Mouse (Mus musculus) stomach, embryonic 14.5 days (tissue): ENCODE measurements at regions not wholly inside any gene's neighbourhood (a gene's known extent, or its start where the extent isn't known, plus 50 kb on each side); places are given as distances from the start of the nearest gene placed in this dataset.

Experiments used
- ATAC-seq: fragments of 200-750 bp; cut with Nextera tagmentation; 2 replicates; pipeline ENCODE4 v1.8.0; 2017; ENCODE audit warnings: low read depth, moderate TSS enrichment; ENCODE audit not compliant: insufficient number of reproducible peaks, insufficient read depth, low FRiP score
- H3K27ac ChIP-seq: fragments of 300-500 bp; sonication (generic); 2 replicates; pipeline ENCODE4 v1.5.1; 2014; ENCODE audit warnings: mild to moderate bottlenecking, low read length, moderate library complexity, mixed read lengths
- H3K27me3 ChIP-seq: fragments of 300-500 bp; sonication (generic); 2 replicates; pipeline ENCODE4 v1.6.1; 2014; ENCODE audit warnings: low read length, control low read depth, mixed read lengths; ENCODE audit not compliant: control insufficient read depth, insufficient read depth
- H3K36me3 ChIP-seq: fragments of 300-500 bp; sonication (generic); 2 replicates; pipeline ENCODE4 v1.6.1; 2014; ENCODE audit warnings: mild to moderate bottlenecking, control low read depth, low read length, moderate library complexity, mixed read lengths; ENCODE audit not compliant: control insufficient read depth, insufficient read depth
- H3K4me1 ChIP-seq: fragments of 300-500 bp; sonication (generic); 2 replicates; pipeline ENCODE4 v1.6.1; 2014; ENCODE audit warnings: low read length, control low read depth, mixed read lengths; ENCODE audit not compliant: control insufficient read depth, insufficient read depth
- H3K4me2 ChIP-seq: fragments of 300-500 bp; sonication (generic); replicated peaks from 2 replicates; pipeline ENCODE4 v1.6.1; 2014; ENCODE audit warnings: low read depth, low read length, control low read depth
- H3K4me3 ChIP-seq: fragments of 300-500 bp; sonication (generic); 2 replicates; pipeline ENCODE4 v1.5.1; 2014; ENCODE audit warnings: low read depth, low read length, control low read depth
- H3K9ac ChIP-seq: fragments of 300-500 bp; sonication (generic); replicated peaks from 2 replicates; pipeline ENCODE4 v1.6.1; 2014; ENCODE audit warnings: low read depth, mild to moderate bottlenecking, control low read depth, low read length, moderate library complexity, mixed read lengths
- H3K9me3 ChIP-seq: fragments of 300-500 bp; sonication (generic); 2 replicates; pipeline ENCODE4 v1.6.1; 2016; ENCODE audit warnings: low read depth, low read length, control low read depth; ENCODE audit not compliant: control insufficient read depth
- WGBS: fragments of 180-500 bp; shearing (Covaris S2); extraction: QIAGEN DNeasy Blood & Tissue Kit; methylation state at CpG from one replicate; pipeline ENCODE4 v1.1.7; 2014; 5-methylcytosine and 5-hydroxymethylcytosine counted together

GRCm38 (mm10) chr7:70729896-70730295 is 363.4 kb upstream of the Nr2f2 start:
- WGBS: 65% methylated on average over 8 of the region's 8 CpGs
- ATAC-seq: no peak

GRCm38 (mm10) chr7:70718149-70718765 is 351.7 kb upstream of the Nr2f2 start:
- no peak overlapping the region for H3K4me2 ChIP-seq
- H3K27ac ChIP-seq: no peak overlapping the region
- no peaks in the 10 kb centered on the region for H3K9me3 ChIP-seq
- H3K36me3 ChIP-seq: no peaks in the 10 kb centered on the region
- no peak overlapping the region for H3K4me3 ChIP-seq
- no peak overlapping the region for H3K9ac ChIP-seq
- no peaks in the 10 kb centered on the region for H3K4me1 ChIP-seq
- H3K27me3 ChIP-seq: no peaks in the 10 kb centered on the region
- no peak for ATAC-seq
- WGBS: 66% methylated on average over 18 of the region's 18 CpGs

More at GRCm38 (mm10) chr7:70729896-70730295, 363.4 kb upstream of the Nr2f2 start:
- no peak overlapping the region for H3K9ac ChIP-seq
- no peaks in the 10 kb centered on the region for H3K36me3 ChIP-seq
- H3K27me3 ChIP-seq: no peaks in the 10 kb centered on the region
- no peaks in the 10 kb centered on the region for H3K4me1 ChIP-seq
- no peak overlapping the region for H3K27ac ChIP-seq
- H3K4me3 ChIP-seq: no peak overlapping the region
- H3K4me2 ChIP-seq: no peak overlapping the region
- no peaks in the 10 kb centered on the region for H3K9me3 ChIP-seq

GRCm38 (mm10) chr7:70717608-70718007 is 351.1 kb upstream of the Nr2f2 start:
- Histone ChIP-seq H3K4me2 (no peak overlapping the region), H3K36me3 (no peaks in the 10 kb centered on the region), H3K4me3 (no peak overlapping the region), H3K27ac (no peak overlapping the region), H3K9me3 (no peaks in the 10 kb centered on the region), H3K9ac (no peak overlapping the region), H3K27me3 (no peaks in the 10 kb centered on the region), H3K4me1 (no peaks in the 10 kb centered on the region)
- ATAC-seq: no peak
- 89% methylated on average over 3 of the region's 3 CpGs for WGBS

- ATAC-seq: no peak
- no peaks in the 10 kb centered on the region for H3K9me3 ChIP-seq
- no peak overlapping the region for H3K4me3 ChIP-seq
- no peaks in the 10 kb centered on the region for H3K27me3 ChIP-seq
- no peaks in the 10 kb centered on the region for H3K36me3 ChIP-seq
- no peak overlapping the region for H3K4me2 ChIP-seq
- H3K9ac ChIP-seq: no peak overlapping the region
- no peaks in the 10 kb centered on the region for H3K4me1 ChIP-seq
- H3K27ac ChIP-seq: no peak overlapping the region
- WGBS: 52% methylated on average over 4 of the region's 4 CpGs
Observed at GRCm38 (mm10) chr7:70716811-70717458, 350.4 kb upstream of the Nr2f2 start.

DNA sequence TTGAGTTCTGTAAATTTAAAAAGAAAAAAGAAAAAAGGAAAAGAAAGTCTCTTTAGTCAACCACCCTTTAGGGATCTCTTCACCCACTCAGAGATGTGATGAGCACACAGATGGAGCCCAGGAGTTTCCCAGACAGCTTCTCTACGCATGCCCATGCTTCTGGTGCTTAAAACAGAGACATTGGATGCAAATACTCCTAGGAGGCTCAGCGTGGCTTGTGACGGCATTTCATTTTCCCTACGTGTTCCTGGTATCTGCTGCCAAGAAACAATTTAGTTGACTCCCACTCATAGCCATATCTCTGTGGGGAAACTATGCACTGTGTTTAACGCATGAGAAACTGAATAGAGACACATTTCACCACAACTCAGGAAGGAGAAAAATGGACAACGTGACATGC is 345.6 kb upstream of the Nr2f2 start:
- Histone ChIP-seq H3K9ac (no peak overlapping the region), H3K27me3 (no peaks in the 10 kb centered on the region), H3K9me3 (no peaks in the 10 kb centered on the region), H3K4me1 (no peaks in the 10 kb centered on the region), H3K4me3 (no peak overlapping the region), H3K36me3 (no peaks in the 10 kb centered on the region), H3K27ac (no peak overlapping the region), H3K4me2 (no peak overlapping the region)
- ATAC-seq: no peak
- WGBS: 61% methylated on average over 6 of the region's 6 CpGs

DNA sequence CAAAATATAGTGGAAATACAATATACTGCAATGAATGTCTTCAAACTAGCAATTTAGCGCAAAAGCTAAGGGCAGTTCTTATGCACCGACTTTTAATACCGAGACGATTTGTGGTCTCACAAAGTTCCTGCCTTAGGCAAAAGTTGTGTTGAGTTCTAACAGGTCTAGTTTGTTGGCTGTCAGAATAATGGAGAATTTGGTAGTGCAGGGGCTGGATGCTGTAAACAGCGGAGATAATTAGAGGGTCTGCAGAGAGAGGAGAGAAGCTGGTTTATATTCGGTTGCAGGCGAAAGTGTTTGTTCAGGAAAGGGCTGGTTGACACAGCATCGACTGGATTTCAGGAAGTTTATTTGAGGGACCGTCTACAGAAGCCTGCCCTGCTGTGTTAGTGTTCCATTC is 339.7 kb upstream of the Nr2f2 start:
- H3K27ac ChIP-seq: no peak overlapping the region
- 61% methylated on average over 9 of the region's 9 CpGs for WGBS
- no peak overlapping the region for H3K9ac ChIP-seq
- H3K4me1 ChIP-seq: no peaks in the 10 kb centered on the region
- H3K4me2 ChIP-seq: no peak overlapping the region
- no peaks in the 10 kb centered on the region for H3K36me3 ChIP-seq
- H3K9me3 ChIP-seq: no peaks in the 10 kb centered on the region
- ATAC-seq: no peak
- H3K4me3 ChIP-seq: no peak overlapping the region
- no peaks in the 10 kb centered on the region for H3K27me3 ChIP-seq

- Histone ChIP-seq H3K4me2 (no peak overlapping the region), H3K4me3 (no peak overlapping the region), H3K27me3 (no peaks in the 10 kb centered on the region), H3K36me3 (no peaks in the 10 kb centered on the region), H3K4me1 (no peaks in the 10 kb centered on the region), H3K9ac (no peak overlapping the region), H3K27ac (no peak overlapping the region), H3K9me3 (no peaks in the 10 kb centered on the region)
- WGBS: 83% methylated on average over 1 of the region's 1 CpGs
- no peak for ATAC-seq
Observed at GRCm38 (mm10) chr7:70703784-70704183, 337.2 kb upstream of the Nr2f2 start.

GRCm38 (mm10) chr7:70700461-70700860 is 333.9 kb upstream of the Nr2f2 start:
- ATAC-seq: no peak
- H3K36me3 ChIP-seq: no peaks in the 10 kb centered on the region
- H3K9me3 ChIP-seq: no peaks in the 10 kb centered on the region

DNA sequence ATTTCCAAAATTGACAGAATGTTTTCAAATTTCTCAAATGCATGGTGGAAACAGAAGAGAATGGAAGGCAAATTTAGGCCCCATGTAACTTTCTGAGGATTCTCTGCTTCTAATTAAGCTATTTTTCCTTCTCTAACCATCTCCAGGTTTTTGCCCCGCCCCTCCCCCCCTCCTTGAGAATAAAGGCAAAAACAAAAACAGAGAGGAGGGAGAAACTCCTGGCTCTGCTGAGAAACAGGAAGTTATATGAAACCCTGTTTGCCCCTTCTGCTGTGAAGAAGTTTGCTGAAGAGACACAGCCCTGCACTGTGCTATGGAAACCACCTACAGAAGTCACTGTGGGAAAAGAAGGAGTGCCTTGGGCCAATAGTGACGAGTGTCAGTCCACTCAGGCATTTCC is 332.9 kb upstream of the Nr2f2 start:
- WGBS: 56% methylated on average over 2 of the region's 2 CpGs
- H3K27ac ChIP-seq: no peak overlapping the region
- H3K4me2 ChIP-seq: no peak overlapping the region
- no peak for ATAC-seq
- no peak overlapping the region for H3K4me3 ChIP-seq
- H3K36me3 ChIP-seq: no peaks in the 10 kb centered on the region
- H3K4me1 ChIP-seq: no peaks in the 10 kb centered on the region
- no peak overlapping the region for H3K9ac ChIP-seq
- no peaks in the 10 kb centered on the region for H3K9me3 ChIP-seq
- no peaks in the 10 kb centered on the region for H3K27me3 ChIP-seq

More at GRCm38 (mm10) chr7:70700461-70700860, 333.9 kb upstream of the Nr2f2 start:
- Histone ChIP-seq H3K9ac (no peak overlapping the region), H3K4me1 (no peaks in the 10 kb centered on the region), H3K4me2 (no peak overlapping the region), H3K27me3 (no peaks in the 10 kb centered on the region), H3K4me3 (no peak overlapping the region), H3K27ac (no peak overlapping the region)
- 86% methylated on average over 4 of the region's 4 CpGs for WGBS
